Mouse (Mus musculus): ENCODE results near the gene Olfr30.
A peak's percentile ranks its signal among the peaks of the same experiment; 100 is the strongest.
"Not testable (repeated sequence)": the region's sequence is repeated elsewhere in the genome, so short reads cannot be mapped to it uniquely, and the experiment has no call there.

The Olfr30 gene

GRCm38 (mm10) chr11:58462170-58462569 lies at the start of gene Olfr30:
Olfr30 (minus strand) TSS chr11:58462270.
- no peak for DNase-seq

DNA sequence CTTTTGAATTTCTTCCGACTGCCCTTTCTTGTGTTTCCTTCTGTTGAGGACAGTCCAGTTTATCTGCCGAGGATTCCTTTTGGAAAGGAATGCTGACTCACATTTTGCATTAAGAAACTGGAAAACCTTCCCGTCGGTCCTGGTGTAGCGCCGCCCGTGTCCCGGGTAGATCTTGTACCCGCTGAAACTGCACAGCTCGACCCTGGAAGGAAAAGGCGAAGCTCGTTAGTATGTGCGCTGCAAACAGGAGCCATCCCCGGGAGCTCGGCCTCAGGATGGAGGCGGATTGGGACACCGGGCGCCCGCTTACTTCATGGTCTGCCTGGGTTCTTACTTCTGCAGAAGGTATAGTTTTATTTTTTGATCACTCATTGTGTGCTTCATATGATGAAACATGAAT lies 47.0 kb upstream of the Olfr30 start:
- DNase-seq: not testable (repeated sequence)

- DNase-seq: not testable (repeated sequence)
Measured at GRCm38 (mm10) chr11:58502472-58502871, 40.4 kb upstream of the Olfr30 start, which contains the start of gene Olfr331. Olfr331 (minus strand) TSS chr11:58502572.

DNA sequence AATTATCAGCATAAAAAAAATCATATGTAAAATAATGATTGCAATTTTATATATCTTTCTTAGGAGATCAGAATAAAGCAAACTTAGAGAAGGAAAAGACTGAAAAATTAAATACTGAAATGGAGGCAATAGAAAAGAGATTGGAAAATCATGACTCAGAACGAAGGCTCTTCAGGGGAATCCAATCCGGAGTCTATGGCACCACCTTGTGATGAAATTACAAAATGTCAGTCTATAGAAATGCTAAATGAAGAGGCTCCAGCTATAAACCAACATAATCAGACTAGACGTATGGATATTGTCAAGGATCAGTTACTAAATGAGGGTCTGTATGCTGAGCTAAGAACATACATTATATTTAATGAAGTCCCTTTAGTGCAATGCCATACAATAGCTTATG lies 37.2 kb upstream of the Olfr30 start:
- no peak for DNase-seq

DNA sequence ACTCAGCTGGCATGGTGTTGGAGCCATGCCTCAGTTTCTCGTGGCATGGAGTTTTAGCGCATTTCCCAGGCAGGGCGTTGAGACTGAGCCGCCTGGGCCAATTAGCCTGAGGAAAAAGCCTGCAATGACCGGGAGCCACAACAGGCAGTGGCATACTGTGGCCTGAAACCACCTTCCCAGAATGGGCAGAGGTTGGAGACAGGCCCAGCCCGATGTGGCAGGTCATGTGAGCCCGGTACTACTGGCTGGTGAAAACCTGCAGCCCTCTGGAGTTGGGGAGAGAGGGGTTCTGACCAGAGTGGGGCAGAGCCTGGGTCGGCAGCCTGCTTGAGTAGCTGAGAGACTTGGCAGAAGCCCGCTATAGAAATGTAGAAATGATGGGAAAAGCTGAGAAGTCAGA lies 36.7 kb upstream of the Olfr30 start:
- no peak for DNase-seq

DNA sequence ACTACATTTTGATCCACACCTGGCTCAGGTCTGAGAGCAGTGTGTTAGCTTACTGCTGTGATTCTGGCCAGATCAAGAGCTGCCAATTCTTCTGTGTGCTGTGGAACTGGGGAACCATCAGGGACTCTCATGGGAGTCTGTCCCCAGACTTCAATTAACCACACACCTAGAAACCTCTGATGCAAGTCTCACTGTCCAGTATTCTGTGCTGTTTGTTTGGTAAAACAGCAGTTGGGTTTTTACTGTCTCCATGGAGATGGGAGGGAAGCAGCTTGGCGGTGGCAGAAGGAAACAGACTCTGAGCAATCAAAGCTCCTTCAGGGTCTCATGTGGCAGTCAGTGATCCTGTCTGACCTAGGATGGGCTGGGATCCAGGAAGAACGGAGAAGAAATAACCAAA lies 30.4 kb upstream of the Olfr30 start, which contains the start of gene Olfr332:
Gene Olfr332, minus strand, starts transcription at position 101 of the 400 bp plus-strand sequence.
- no peak for DNase-seq

GRCm38 (mm10) chr11:58453592-58453991 lies 8.5 kb downstream of the Olfr30 start:
- DNase-seq: no peak

GRCm38 (mm10) chr11:58452759-58453158 lies 9.3 kb downstream of the Olfr30 start, which contains the start of gene Lypd9:
Lypd9 (minus strand) TSS chr11:58452923.
- DNase-seq: no peak

DNA sequence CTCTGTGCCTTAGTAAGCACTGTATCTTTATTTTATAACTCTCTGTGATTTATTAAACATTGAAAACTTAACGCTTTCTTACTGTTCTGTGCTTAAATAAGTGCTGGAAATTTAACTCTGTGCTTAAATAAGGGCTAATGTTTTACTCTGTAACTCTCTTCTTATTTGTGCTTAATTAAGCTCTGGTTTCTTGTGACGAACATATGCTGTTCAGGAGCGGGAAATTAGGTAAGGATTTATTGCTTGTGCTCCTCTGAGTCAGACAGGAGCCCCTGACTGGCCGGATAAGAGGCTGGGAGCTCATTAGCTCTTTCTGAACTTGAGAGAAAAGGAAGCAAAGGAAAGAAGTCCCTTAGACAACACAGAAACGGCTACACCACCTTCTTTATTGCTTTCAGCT lies 24.2 kb downstream of the Olfr30 start:
- DNase-seq: no peak

DNA sequence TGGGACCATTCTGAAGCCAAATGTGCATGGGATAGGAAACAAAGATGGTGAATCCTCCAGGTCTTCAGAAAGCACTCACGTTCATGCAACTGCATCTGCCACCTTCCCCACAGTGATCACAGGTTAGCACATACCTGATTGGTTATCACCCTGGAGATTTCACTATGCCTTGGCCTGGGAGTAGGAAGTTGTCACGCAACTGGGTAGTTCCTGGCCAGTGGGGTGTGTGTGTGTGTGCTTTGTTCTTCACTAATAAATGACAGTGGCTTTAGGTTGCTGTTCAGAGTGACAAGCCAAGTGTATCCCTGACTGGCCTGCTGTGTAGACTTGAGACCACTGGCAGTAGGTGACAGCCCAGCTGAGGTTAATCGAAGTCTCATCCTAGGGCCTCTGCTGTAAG lies 29.8 kb downstream of the Olfr30 start, which contains the start of gene Gm12253:
Gene Gm12253, plus strand, starts transcription at position 301 of the 400 bp plus-strand sequence.
- no peak for DNase-seq

- DNase-seq: no peak
Measured at GRCm38 (mm10) chr11:58420815-58421214, 41.3 kb downstream of the Olfr30 start, which contains the start of gene 1810065E05Rik. 1810065E05Rik (plus strand) TSS chr11:58421111.

GRCm38 (mm10) chr11:58418336-58418735 lies 43.7 kb downstream of the Olfr30 start:
- no peak for DNase-seq

GRCm38 (mm10) chr11:58408066-58408465 lies 54.0 kb downstream of the Olfr30 start:
- DNase-seq: peak; percentile 9 to 22

Data from kidney, postnatal 36 days (tissue).